Mouse (Mus musculus) heart, postnatal 25 days (tissue): ENCODE results near the gene Pde9a. TPM values are rescaled to one million over a fixed set of nuclear protein-coding genes. Genes with fewer than 3 reads are reported as not detected.

Experiments
- DNase-seq: peaks from one replicate; pipeline ENCODE4 v3.0.0; 2022; ENCODE audit warnings: low spot score
- intact Hi-C: fragments of 180-260 bp; cut with DNase I; formaldehyde crosslinking; loops from one replicate; pipeline ENCODE4 v1.15.1; 2025
- total RNA-seq, 2 experiments: library from RNA; stranded (reverse); gene quantifications; 2 replicates each; pipeline ENCODE4 v1.2.3; 2021

The Pde9a gene
- total RNA-seq, 2 experiments from 2014 or later = 5.1 to 6.7 TPM

GRCm38 (mm10) chr17:31424798-31425197 is 38.8 kb downstream of the Pde9a start:
- intact Hi-C loops = loop anchor here (5.0 kb wide), 1 partner anchor 37 kb away; the partner anchor contains the start of gene Pde9a

DNA sequence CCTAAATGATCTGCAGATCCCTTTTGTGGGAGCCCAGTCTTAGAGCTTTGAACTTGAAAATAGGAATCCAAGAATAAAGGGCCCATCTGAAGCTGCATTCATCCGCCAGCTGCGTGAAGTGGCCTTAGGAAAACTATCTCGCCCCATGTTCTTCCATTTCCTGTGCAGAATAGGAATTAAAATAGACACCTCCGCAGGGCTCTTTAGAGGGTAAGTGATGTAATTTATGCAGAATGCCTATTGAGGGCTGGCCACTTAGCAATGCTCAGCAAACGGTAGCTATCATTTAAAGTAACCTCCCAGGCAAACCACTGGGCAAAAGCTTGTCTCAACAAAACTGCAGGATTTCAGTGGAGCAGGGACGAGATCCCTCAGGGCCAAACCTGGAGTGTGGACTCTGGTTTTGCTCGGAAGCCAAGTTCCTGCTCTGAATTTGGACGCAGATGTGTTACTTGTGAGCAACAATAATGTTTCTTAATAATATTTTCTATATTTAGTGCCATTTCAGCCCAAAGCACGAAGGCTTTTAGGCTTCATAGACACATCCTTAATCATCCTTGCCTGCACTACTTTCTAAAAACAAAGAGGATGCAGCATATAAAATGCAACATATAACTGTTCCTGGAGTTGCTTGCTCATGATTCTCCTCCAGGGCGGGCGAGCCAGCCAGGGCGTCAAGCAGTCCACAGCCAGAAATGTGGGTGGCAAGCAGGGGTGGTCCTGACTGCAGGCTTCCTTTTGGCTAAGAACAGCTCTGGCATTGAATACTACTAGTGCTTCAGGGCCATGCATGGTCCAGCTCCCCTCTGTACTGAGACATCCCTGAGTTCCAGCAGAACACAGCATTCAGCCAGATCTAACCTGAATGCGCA is 40.1 kb downstream of the Pde9a start:
- intact Hi-C loops = loop anchor here (5.0 kb wide), 1 partner anchor 39 kb away; the partner anchor contains the start of gene Pde9a
- no peak for DNase-seq

More at GRCm38 (mm10) chr17:31424798-31425197, 38.8 kb downstream of the Pde9a start:
- DNase-seq = no peak

DNA sequence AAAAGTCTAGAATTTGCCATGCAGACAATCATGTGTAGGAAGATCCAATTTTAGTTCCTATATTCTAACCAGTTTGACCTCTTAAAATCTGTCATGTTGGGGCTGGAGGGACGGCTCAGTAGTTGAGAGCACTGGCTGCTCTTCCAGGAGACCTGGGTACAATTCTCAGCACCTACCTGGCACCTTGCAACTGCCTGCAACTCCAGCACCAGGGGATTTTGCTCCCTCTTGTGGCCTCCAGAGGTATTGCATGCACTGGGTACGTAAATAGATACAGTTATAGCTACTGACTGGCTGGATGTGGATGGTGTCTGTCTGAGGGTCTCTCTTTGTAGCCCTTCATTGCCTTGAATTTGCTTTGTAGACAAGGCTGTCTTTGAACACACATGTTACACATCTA is 43.4 kb downstream of the Pde9a start:
- intact Hi-C loops = loop anchor here (5.0 kb wide), 1 partner anchor 42 kb away; the partner anchor contains the start of gene Pde9a
- no peak for DNase-seq

DNA sequence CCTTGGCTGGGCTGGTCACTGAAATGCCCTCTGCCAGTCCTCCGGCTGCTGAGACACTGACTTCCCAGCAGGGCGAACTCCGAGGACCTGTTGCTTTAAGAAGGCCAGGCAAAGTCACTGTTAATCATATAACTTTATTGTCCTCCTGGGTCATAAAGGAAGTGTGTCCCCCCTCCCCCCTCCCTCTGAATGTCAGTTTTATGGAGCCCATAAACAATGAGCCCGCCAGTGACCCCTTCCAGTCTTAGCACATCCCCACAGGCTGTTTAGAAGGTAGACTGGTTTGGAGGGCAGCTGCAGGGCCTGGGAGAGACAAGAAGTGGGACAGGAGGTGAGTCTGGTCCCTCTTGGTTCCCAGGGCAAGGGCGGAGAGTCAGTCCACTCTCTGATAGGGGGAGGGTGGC is 46.9 kb downstream of the Pde9a start:
- DNase-seq = no peak
- intact Hi-C loops = no loop called here

DNA sequence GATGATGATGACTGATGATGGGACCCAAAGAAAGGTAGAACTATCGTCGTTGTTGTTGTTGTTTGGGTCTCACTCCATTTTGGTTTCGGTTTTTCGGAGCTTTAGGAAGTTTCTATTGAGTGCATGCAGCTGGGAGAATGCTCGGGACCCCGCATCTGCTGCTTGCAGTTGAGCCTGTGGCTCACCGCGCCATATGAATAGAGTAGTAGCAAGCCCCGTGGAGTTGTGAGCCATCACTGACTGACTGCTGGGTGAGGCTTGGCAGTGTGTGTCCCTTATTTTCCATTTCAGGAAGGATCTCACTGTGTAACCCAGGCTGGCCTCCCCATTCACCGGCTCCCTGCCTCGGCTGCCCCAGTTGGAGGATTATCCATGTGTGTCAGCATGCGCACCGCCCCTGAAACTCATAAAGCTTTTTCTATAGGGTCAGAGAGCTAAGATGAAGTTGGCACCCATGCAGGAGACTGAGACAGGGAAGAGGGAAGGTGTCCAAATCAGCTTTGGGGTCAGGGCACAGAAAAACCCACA is 47.5 kb downstream of the Pde9a start:
- intact Hi-C loops = no loop called here
- DNase-seq = no peak

DNA sequence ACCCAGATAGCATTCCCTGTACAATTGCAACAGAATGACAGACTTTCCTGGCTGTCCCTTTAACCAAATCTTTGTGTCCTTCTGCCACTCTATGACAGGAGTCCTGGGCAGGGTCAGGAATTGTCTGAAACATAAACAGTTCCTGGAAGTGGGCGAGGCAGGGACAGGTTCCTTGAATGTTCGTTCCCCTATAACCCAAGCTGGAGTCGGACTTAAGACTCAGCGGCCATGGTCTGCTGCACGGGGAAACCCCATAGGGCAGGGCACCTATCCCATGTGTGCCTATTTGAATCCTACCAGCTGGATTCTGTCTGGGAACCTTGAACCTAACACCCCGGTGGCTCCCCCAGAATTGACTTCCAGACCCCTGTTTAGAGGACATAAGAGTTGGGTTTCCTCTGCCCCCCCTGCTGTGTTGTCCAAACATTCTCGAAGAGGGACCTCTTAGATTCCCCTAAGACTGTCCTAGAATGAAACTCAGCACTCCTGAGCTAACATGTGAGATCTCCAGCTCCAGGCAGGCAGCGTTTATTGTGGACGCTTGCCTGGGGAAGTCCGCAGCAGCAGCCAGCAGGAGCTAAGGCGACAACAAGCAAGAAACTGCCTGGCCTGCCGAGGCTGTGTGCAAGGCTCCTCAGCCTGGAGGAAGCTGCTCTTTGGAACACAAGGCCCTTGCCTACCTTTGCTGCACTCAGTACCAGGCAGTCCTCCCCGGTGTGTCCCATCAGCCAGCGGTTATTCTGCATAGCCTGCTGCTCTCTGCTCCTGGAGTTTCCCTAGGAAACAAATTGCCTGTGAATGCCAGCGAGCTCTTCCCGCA is 48.2 kb downstream of the Pde9a start:
- DNase-seq = no peak
- intact Hi-C loops = no loop called here

- intact Hi-C loops = no loop called here
- DNase-seq = no peak
Measured at GRCm38 (mm10) chr17:31434825-31435325, 48.9 kb downstream of the Pde9a start.

- intact Hi-C loops = no loop called here
- no peak for DNase-seq
Measured at GRCm38 (mm10) chr17:31435934-31436813, 50.2 kb downstream of the Pde9a start.

GRCm38 (mm10) chr17:31436814-31437406 is 50.9 kb downstream of the Pde9a start:
- intact Hi-C loops = no loop called here
- DNase-seq = no peak

DNA sequence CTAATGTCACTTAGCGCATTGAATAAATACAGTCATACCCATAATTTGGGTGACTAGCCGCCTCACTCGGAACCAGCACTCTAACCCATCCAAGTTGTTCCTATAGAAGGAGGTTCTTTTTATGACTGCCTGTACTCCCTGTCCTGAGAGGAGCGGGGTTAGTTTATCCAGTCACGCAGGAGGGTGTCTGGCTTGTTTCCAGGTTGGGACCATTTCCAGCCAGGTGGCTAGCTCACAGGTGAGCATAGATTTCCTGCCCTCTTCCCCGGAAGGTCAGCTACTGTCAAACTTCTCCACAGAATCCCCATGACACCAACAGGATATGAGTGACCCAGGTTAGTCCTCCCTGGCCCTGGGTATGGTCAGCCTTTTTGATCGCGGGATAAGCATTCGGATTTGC is 51.5 kb downstream of the Pde9a start:
- no peak for DNase-seq
- intact Hi-C loops = no loop called here

DNA sequence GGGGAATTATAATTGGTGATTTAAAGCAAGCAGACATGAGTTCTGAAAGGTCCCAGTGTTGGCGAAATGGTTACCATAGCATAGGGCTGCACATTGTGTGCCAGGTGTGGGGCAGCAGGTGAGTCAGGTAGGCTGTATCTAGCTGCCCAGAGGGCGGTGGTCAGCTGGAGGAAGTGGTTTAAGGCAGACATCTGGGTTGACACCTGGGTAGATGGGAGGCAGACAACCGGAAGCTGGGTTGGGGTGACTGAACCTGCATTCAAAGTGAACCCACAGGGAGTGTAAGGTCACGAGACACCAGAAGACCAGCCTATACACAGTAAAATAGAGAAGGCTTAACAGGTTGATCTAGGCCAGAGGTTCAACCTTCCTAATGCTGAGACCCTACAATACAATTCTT is 54.0 kb downstream of the Pde9a start:
- intact Hi-C loops = no loop called here
- no peak for DNase-seq

DNA sequence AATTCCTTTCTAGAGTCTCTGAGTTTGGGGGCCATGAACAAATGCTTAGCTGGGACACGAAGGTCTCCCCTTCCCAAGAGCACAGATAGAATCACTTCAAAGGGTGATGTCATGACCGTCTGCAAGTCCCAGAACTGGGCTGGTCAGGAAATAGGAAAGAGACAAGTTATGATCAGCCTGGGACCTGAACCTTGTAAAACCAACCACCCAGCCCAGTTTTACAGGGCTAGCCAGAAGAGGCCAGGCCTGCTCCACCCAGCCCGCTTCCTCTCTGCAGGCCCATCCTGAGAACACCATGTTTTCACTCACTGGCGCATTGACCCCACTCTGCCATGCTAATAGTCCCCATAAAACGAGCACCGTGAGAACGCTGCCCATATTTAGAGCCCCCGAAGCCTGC is 56.5 kb downstream of the Pde9a start:
- intact Hi-C loops = no loop called here
- no peak for DNase-seq

GRCm38 (mm10) chr17:31444251-31444650 is 58.2 kb downstream of the Pde9a start:
- no peak for DNase-seq
- intact Hi-C loops = no loop called here

- DNase-seq = no peak
- intact Hi-C loops = no loop called here
Measured at GRCm38 (mm10) chr17:31445061-31445731, 59.2 kb downstream of the Pde9a start.

- no peak for DNase-seq
- intact Hi-C loops = no loop called here
Measured at GRCm38 (mm10) chr17:31447766-31448165, 61.8 kb downstream of the Pde9a start.

- intact Hi-C loops = no loop called here
Measured at GRCm38 (mm10) chr17:31448519-31448918, 62.5 kb downstream of the Pde9a start.

DNA sequence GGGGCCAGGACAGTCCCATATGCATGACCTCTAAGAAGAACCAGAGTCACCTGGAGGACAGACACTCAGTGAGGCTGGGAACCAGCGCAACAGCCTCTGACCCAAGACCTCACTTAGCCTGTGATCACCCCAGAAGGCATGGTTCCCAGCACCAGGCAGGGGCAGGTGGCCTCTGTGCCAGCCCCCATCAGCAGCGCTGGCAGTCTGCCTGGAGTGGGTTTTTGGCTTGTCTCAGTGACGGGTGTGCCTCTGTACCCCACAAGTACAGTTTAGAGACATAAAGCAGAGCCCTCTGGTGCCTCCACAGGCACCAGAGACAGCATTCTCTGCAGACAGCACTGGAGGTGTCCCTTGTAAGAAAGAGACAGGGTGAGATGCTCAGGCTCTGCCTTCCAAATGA is 64.2 kb downstream of the Pde9a start:
- intact Hi-C loops = no loop called here

More at GRCm38 (mm10) chr17:31448519-31448918, 62.5 kb downstream of the Pde9a start:
- no peak for DNase-seq

GRCm38 (mm10) chr17:31451179-31451708 is 65.2 kb downstream of the Pde9a start:
- no peak for DNase-seq
- intact Hi-C loops = no loop called here

More for the DNA sequence above, 64.2 kb downstream of the Pde9a start:
- no peak for DNase-seq
